Comparison of ENCODE assay signal across 22 mouse cellular contexts in genomic region chr1:38165696-38166095, GRCm38 (mm10). TPM values are rescaled to one million over a fixed set of nuclear protein-coding genes. Genes with fewer than 3 reads are reported as not detected.
DNase-seq lines count a peak whose midpoint lies in the region; ATAC-seq and TF ChIP-seq lines count a peak whose summit lies in the region.
"Had no signal": no experiment of that assay in that cellular context is flagged by ENCODE, and none has a peak within 500 bp of the region (broad histone marks: within the 10 kb centered on the region; RNA-seq: fewer than 3 reads in every experiment).

No protein-coding gene starts in this region.

- H3K9ac ChIP-seq in midbrain, postnatal 0 days (replicated peaks; ENCODE audit: low read length, poor library complexity, severe bottlenecking): no peak overlapping the region
- no peak overlapping the region for H3K9ac ChIP-seq in midbrain, embryonic 13.5 days (replicated peaks)
- H3K9ac ChIP-seq: embryonic facial prominence, embryonic 12.5 days; forebrain, embryonic 15.5 days; heart, embryonic 15.5 days; hindbrain, embryonic 13.5 days had no signal

- TF ChIP-seq CTCF in midbrain, postnatal 0 days (IDR thresholded peaks at IDR 0.05): no peak

- no peak for ATAC-seq in midbrain, postnatal 0 days (ENCODE audit: low FRiP score)
- ATAC-seq in midbrain, embryonic 13.5 days: no peak
- ATAC-seq: forebrain, embryonic 15.5 days; hindbrain, postnatal 0 days had no signal

- intact Hi-C loops in left cerebral cortex, postnatal 10 days (cut with DNase I): no loop called here
- intact Hi-C loops in left cerebral cortex, postnatal 4 days (cut with DNase I): no loop called here

- H3K36me3 ChIP-seq in midbrain, postnatal 0 days (ENCODE audit: insufficient read depth, low read length): no peaks in the 10 kb centered on the region
- no peaks in the 10 kb centered on the region for H3K36me3 ChIP-seq in midbrain, embryonic 13.5 days
- H3K36me3 ChIP-seq: embryonic facial prominence, embryonic 12.5 days; forebrain, embryonic 15.5 days; heart, embryonic 15.5 days; hindbrain, embryonic 13.5 days had no signal

- H3K27ac ChIP-seq in midbrain, postnatal 0 days (ENCODE audit: low read depth, low read length): no peak overlapping the region
- H3K27ac ChIP-seq in midbrain, embryonic 13.5 days: no peak overlapping the region
- H3K27ac ChIP-seq: embryonic facial prominence, embryonic 12.5 days; forebrain, embryonic 15.5 days; heart, adult 2 months; heart, embryonic 15.5 days; hindbrain, embryonic 13.5 days; hindbrain, postnatal 0 days had no signal

- H3K4me3 ChIP-seq in midbrain, postnatal 0 days (ENCODE audit: low read depth, low read length): no peak overlapping the region
- no peak overlapping the region for H3K4me3 ChIP-seq in midbrain, embryonic 13.5 days (replicated peaks)
- H3K4me3 ChIP-seq: embryonic facial prominence, embryonic 12.5 days; forebrain, embryonic 15.5 days; heart, adult 2 months; heart, embryonic 15.5 days; hindbrain, embryonic 13.5 days had no signal

- WGBS in midbrain, postnatal 0 days: 55% methylated on average over 2 of the region's 2 CpGs
- 63% methylated on average over 2 of the region's 2 CpGs for WGBS in midbrain, embryonic 13.5 days

- no peaks in the 10 kb centered on the region for H3K9me3 ChIP-seq in midbrain, postnatal 0 days (ENCODE audit: low read length)
- no peaks in the 10 kb centered on the region for H3K9me3 ChIP-seq in midbrain, embryonic 13.5 days
- H3K9me3 ChIP-seq: embryonic facial prominence, embryonic 12.5 days; forebrain, embryonic 15.5 days; heart, embryonic 15.5 days; hindbrain, embryonic 13.5 days had no signal

- no peaks in the 10 kb centered on the region for H3K27me3 ChIP-seq in midbrain, postnatal 0 days (ENCODE audit: insufficient read depth, low read length)
- H3K27me3 ChIP-seq in midbrain, embryonic 13.5 days: no peaks in the 10 kb centered on the region
- H3K27me3 ChIP-seq: embryonic facial prominence, embryonic 12.5 days; forebrain, embryonic 15.5 days; heart, embryonic 15.5 days; hindbrain, embryonic 13.5 days had no signal

- H3K4me1 ChIP-seq in midbrain, postnatal 0 days (ENCODE audit: insufficient read depth, low read length): no peaks in the 10 kb centered on the region
- 0 out of 2 replicates have a peak, but pooled peaks cover 3% of the 10 kb centered on the region for H3K4me1 ChIP-seq in midbrain, embryonic 13.5 days (replicated peaks)
- H3K4me1 ChIP-seq: embryonic facial prominence, embryonic 12.5 days; forebrain, embryonic 15.5 days had no signal

- H3K4me2 ChIP-seq in midbrain, postnatal 0 days (ENCODE audit: low read depth, low read length, poor library complexity, severe bottlenecking): no peak overlapping the region
- H3K4me2 ChIP-seq in midbrain, embryonic 13.5 days (replicated peaks): no peak overlapping the region
- H3K4me2 ChIP-seq: embryonic facial prominence, embryonic 12.5 days; forebrain, embryonic 15.5 days; heart, embryonic 11.5 days; heart, embryonic 15.5 days; hindbrain, embryonic 13.5 days had no signal

- DNase-seq in left cerebral cortex, postnatal 10 days (ENCODE audit: extremely low spot score in 1 of 2, low spot score in 2 of 2): peak; percentile 27 to 49
- DNase-seq in left cerebral cortex, postnatal 4 days: no peak
- peak; percentile 21 for DNase-seq in midbrain, postnatal 0 days (ENCODE audit: low spot score)
- DNase-seq in 416B (ENCODE audit: low read depth): peak; percentile 77
- DNase-seq in brain, adult 2 months (ENCODE audit: low read depth, low spot score): peak; percentile 24
- no peak for DNase-seq in layer of hippocampus, adult 9-11 months
- DNase-seq: adrenal gland, adult 2 months; adrenal gland, postnatal 25 days; cerebellum, adult 11 months; cerebellum, adult 8-10 months; cerebellum, postnatal 14 days; embryo, embryonic 11 days; gastrocnemius, postnatal 14 days; heart, adult 2 months; heart, postnatal 14 days had no signal

RNA-seq across cellular contexts. Expression of gene Rev1, which starts 36.1 kb away (rescaled TPM):
- 10 to 100 TPM; 37.9 to 38.9 TPM for total RNA-seq in left cerebral cortex, postnatal 10 days (2021)
- total RNA-seq in left cerebral cortex, postnatal 4 days (2021): 10 to 100 TPM; 49.7 to 51.4 TPM
- total RNA-seq in midbrain, postnatal 0 days (2014; rRNA removed): 32.6 and 40.8 TPM in 2 replicates
- 26.4 and 28.0 TPM in 2 replicates for polyA plus RNA-seq in midbrain, postnatal 0 days (2015; fragmentation: Nextera tagmentation; extraction: Ambion mirVana)
- polyA plus RNA-seq in midbrain, embryonic 13.5 days (2015; fragmentation: Nextera tagmentation; extraction: Ambion mirVana): 37.5 and 43.7 TPM in 2 replicates

Comparison
In these comparisons a context has a peak if more than half of its experiments do, and no peak if none do; other contexts are left out.
1. DNase-seq: peak in left cerebral cortex, postnatal 10 days (2 of 2), midbrain, postnatal 0 days (single experiment), 416B (single experiment) and brain, adult 2 months (single experiment); none in left cerebral cortex, postnatal 4 days (single experiment) and layer of hippocampus, adult 9-11 months (single experiment).